Mouse (Mus musculus) heart, adult 2 months (tissue): ENCODE results near the gene Gnao1.

Experiments
- CTCF ChIP-seq: fragments of 200-600 bp; IDR thresholded peaks from 2 replicates; pipeline ENCODE4 v1.8.1; 2022; ENCODE audit warnings: antibody characterized with exemption, mild to moderate bottlenecking, moderate library complexity
- EP300 ChIP-seq: fragments of 200-500 bp; IDR thresholded peaks from 2 replicates; pipeline ENCODE4 v1.6.1; 2011; ENCODE audit warnings: low read depth, low read length, control low read depth; ENCODE audit not compliant: insufficient read depth

DNA sequence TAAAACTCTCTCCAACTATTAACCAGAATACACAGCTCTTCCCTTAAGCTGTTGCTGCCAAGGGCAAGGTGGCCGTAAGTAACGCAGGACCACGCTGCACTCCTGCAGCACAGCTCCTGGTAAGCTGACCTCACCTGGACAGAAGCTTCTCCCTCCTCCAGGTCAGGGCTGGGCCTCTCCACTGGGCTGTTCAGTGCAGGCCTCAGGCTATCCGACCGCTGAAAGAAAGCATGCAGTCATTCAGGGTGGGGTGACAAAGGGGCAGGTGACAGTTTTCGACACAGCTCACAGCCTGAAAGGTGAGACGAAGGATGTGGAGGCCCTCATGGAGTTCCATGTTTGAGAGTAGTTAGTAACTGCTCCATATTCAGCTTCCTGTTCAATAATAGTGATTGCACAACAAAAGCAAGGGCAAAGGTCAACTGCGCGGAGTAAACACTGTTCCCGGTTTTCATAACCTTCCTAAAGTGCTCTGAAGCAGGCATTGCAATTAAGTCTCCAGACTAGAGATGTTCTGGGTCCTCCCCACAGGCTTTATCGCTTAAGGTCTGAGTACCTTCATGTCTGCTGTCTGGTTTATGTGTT is 164.9 kb downstream of the Gnao1 start:
- TF ChIP-seq CTCF (no peak), EP300 (no peak)
